Mouse (Mus musculus): ENCODE results near the gene Dyrk1b.

GRCm38 (mm10) chr7:28182320-28182719, 3.1 kb downstream of the Dyrk1b start:
- TF ChIP-seq GATA1 (IDR thresholded peaks at IDR 0.05; ENCODE audit: borderline replicate concordance, low read length) = no peak
- no peak for TF ChIP-seq FLI1 (IDR thresholded peaks at IDR 0.05; ENCODE audit: low read length)

All from megakaryocyte, embryonic 14.5 days (primary cell).